Mouse (Mus musculus): ENCODE data around the gene Cacna1c. TPM values are rescaled to one million over a fixed set of nuclear protein-coding genes. Genes with fewer than 3 reads are reported as not detected.
A peak's percentile ranks its signal among the peaks of the same experiment; 100 is the strongest.

The Cacna1c gene
- polyA plus RNA-seq (2016; fragmentation: Nextera tagmentation; extraction: Ambion mirVana): 2.7 and 2.8 TPM in 2 replicates

DNA sequence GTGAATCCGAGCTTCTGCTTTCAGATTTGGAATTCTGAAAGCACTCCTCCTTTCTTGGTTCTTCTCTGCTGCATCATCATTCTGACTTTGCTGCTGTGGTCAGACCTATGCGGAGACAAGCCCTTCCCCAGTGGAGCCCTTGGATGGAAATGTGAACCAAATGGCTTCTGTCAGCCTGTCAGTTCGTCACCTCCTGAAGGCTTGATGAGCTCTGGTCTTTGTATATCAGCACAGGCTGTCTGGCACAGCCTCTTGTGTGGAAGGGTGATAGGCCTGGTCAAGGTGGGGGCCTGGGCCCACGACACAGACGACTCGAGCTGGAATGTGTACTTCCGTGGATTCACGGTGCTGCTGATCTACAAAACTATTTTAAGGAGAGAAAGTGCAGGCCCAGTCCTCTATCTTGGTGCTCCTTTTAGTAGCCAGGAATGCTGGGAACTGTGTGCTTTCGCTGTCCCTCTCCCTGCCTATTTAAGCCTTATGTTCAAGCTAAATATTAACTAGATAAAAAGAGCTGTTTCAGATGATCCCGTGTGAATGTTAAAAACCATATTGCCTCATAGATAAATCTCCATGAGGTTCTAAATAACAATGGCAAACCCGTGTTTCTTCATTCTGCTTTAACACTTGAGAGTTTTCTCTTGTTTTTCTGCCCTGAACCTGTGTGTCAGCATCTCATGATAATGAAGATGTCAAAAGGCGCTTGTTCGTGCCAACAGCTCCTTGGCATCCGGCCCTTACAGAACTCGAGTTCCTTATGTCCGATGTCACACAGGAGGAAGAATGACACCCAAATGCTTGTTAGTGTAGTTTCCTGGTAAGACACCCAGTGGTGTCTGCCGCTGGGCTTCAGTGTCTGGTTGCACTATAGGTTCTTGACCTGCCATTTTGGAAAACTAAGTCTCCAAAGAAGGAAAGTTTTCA lies at the start of gene Cacna1c:
Gene Cacna1c (minus strand): TSS at position 37 of the 924 bp plus-strand sequence.
- H3K27me3 ChIP-seq (ENCODE audit: insufficient read depth, poor library complexity, severe bottlenecking): no peaks in the 10 kb centered on the region
- WGBS: 85% methylated on average over 17 of the region's 17 CpGs
- H3K4me1 ChIP-seq (replicated peaks): peaks cover 17% of the 10 kb centered on the region
- no peaks in the 10 kb centered on the region for H3K9me3 ChIP-seq
- H3K27ac ChIP-seq: no peak within 1 kb of the TSS
- no peak for DNase-seq (ENCODE audit: low spot score)
- H3K36me3 ChIP-seq: peaks cover 44% of the 10 kb centered on the region
- no peak within 1 kb of the TSS for H3K4me3 ChIP-seq

DNA sequence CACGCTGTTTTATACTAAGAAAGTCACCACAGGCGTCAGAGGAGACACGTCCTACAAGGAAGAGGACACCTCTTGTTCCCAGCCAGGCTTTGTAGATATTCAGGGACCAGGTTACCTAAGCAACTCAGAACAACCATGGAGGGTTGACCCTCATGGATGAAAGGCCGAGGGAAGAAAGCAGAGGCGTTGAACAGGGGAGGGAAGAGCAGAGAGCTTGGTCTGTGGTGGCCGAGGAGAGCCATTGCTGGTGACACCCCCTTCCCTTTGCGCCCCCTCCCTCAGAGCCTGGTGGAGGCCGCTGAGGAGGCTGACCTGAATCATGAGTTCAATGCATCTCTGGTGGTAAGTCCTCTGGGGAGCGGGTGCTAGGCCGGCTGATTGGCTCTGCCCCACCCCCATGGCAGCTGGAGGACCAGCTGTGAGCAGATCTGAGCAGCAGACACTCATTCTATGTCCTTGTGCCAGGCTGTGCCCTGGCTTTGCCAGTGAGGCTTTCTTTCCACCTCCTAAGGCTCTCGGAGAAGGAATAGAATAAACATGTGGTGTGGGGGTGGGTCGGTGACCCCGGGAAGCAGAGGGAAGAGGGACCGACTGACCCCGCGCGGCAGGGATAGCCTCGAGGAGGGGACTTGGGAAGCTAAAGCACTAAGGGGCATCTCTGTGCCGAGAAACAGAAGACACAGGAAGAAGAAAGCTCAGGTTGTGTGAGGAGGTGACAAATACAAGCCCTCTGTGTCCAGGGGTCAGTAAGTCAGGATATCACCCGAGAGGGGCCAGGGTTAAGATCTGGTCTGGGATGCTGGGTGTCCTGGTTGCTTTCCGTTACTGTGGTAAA lies 44.9 kb upstream of the Cacna1c start:
- WGBS: 57% methylated on average over 21 of the region's 21 CpGs

DNA sequence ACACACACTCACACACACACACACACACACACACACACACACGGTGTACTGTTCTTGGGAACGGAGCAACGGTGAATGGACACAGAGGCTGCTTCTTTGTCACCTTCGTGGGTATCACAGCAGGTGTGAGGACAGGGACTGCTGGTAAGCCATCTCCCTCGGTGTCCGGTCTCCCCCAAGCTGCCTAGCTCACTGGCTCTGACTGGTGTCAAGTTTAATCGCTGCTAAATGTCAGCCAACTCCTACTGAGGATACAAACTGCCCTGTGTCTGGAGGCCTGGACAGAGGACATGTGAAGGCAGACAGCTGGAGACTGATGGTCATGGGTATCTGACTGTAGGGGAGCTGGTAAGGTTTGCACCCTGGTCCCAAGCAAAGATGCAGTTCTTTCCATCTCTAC lies 44.0 kb upstream of the Cacna1c start:
- Histone ChIP-seq H3K36me3 (no peaks in the 10 kb centered on the region), H3K27ac (no peak overlapping the region), H3K4me1 (replicated peaks) (peaks cover 44% of the 10 kb centered on the region), H3K27me3 (ENCODE audit: insufficient read depth, poor library complexity, severe bottlenecking) (no peaks in the 10 kb centered on the region), H3K9me3 (no peaks in the 10 kb centered on the region), H3K4me3 (no peak overlapping the region)
- 81% methylated on average over 7 of the region's 7 CpGs for WGBS
- DNase-seq (ENCODE audit: low spot score): no peak

More for the DNA sequence above, 44.9 kb upstream of the Cacna1c start:
- H3K9me3 ChIP-seq: peaks cover 5% of the 10 kb centered on the region
- no peaks in the 10 kb centered on the region for H3K36me3 ChIP-seq
- H3K27ac ChIP-seq: peak overlapping the region; percentile 35; the same call in 1 of the 2 replicates
- no peak for DNase-seq (ENCODE audit: low spot score)
- peaks cover 43% of the 10 kb centered on the region for H3K4me1 ChIP-seq (replicated peaks)
- no peak overlapping the region for H3K4me3 ChIP-seq
- H3K27me3 ChIP-seq (ENCODE audit: insufficient read depth, poor library complexity, severe bottlenecking): no peaks in the 10 kb centered on the region

DNA sequence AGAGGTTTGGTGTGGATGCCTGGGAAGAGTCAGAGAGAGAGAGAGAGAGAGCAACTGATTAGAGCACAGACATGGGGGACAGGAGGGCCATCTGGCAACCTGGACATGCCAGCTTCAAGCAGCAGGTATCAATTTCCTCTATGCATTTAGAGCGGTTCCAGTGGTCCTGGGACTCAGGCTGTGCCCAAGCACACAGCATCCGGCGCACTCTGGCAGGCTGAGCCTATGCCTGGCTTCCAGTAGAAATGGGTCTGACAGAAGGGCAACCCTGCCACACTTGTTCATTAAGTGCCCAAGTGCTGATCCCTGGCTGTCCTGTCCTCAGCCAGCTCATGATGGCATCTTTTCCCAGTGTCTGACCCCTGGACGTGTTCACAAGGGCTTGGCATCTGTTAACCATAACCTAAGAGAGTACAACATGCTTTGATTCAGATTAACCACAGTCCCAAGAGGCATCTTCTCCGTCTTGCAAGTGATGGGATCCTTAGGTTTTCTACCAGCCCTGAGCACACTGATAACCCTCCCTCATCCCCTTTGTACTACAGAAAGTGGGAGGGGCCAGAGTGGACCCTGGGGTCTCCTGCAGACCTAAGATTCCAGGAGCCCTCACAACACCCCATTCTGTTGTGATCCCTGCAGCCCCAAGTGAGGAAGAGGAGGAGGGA lies 43.3 kb upstream of the Cacna1c start:
- Histone ChIP-seq H3K27ac (no peak overlapping the region), H3K4me1 (replicated peaks) (peaks cover 44% of the 10 kb centered on the region), H3K4me3 (no peak overlapping the region), H3K36me3 (no peaks in the 10 kb centered on the region), H3K9me3 (no peaks in the 10 kb centered on the region), H3K27me3 (ENCODE audit: insufficient read depth, poor library complexity, severe bottlenecking) (no peaks in the 10 kb centered on the region)
- 82% methylated on average over 5 of the region's 5 CpGs for WGBS
- DNase-seq (ENCODE audit: low spot score): no peak

DNA sequence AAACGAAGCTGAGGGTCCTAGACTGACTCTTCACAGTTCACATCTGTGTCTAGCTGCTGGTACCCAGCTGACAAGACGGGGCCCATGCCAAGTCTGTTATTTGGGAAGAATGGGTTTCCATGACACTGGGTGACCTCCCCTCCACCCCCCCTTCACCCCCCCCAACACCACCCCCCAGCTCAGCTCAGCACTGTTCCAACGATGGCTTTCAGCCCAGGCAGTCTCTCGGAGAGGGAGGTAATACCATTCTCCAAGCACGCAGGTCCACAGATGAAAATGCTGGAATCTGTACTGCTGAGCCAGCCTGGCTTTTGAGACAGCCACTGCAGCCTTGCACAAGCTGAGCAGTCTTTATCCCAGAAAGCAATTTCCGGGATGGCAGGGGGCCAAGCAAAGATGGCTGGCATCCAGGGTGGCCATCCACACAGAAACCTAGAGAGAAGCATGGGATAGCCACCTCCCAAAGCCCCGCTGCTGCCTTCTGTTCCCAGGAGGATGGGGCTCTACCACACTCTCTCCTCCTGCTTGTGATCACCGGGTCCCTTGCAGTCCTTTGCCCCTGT lies 41.3 kb upstream of the Cacna1c start:
- no peak overlapping the region for H3K27ac ChIP-seq
- peaks cover 44% of the 10 kb centered on the region for H3K4me1 ChIP-seq (replicated peaks)
- no peaks in the 10 kb centered on the region for H3K9me3 ChIP-seq
- 68% methylated on average over 8 of the region's 8 CpGs for WGBS
- H3K4me3 ChIP-seq: no peak overlapping the region
- H3K27me3 ChIP-seq (ENCODE audit: insufficient read depth, poor library complexity, severe bottlenecking): no peaks in the 10 kb centered on the region
- no peak for DNase-seq (ENCODE audit: low spot score)
- H3K36me3 ChIP-seq: no peaks in the 10 kb centered on the region

DNA sequence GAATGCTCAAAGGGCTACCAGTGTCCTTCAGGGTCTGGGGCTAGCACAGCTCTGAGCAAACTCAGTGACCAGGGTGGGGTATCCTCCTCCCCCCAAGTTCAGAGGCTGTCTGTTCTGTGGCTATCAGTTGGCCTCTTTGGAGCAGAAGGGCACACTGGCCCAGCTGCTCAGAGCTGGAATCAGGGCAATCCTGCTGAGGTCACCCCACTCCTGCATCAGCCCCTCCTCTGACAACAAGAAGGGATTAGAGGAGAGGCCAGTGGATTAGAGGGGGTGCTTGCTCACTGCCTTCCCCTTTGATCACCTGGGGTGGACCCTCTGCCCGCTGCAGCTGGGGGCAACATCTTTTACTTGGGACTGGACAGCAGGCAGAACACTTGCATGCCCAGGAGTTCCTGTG lies 40.0 kb upstream of the Cacna1c start, which contains the start of gene Cacna2d4:
Gene Cacna2d4 (plus strand): TSS at position 286 of the 400 bp plus-strand sequence.
- no peak for DNase-seq (ENCODE audit: low spot score)
- H3K9me3 ChIP-seq: no peaks in the 10 kb centered on the region
- no peak within 1 kb of the TSS for H3K4me3 ChIP-seq
- WGBS: 48% methylated on average over 1 of the region's 1 CpGs
- H3K36me3 ChIP-seq: no peaks in the 10 kb centered on the region
- H3K27me3 ChIP-seq (ENCODE audit: insufficient read depth, poor library complexity, severe bottlenecking): no peaks in the 10 kb centered on the region
- H3K4me1 ChIP-seq (replicated peaks): peaks cover 35% of the 10 kb centered on the region
- 0 out of 2 replicates have a peak within 1 kb of the TSS, but pooled peaks have one; percentile 23 for H3K27ac ChIP-seq

DNA sequence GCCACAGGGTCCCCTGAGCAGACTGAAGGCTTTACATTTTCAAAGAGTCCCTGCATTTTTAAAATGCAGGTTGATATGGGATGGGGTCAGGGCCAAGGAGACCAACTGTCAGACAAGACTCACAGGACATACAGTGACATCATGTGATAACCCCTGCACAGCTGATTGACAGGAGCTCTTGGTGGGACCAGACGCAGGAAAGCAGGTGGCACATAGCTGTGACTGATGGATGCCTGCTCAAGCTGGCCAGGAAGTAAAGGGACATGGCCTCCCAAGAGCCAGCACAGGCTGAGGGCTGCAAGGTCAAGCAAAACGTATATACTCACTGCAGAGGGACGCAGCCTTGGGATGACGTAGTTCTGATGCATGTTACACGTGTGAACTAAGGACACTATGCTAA lies 39.2 kb upstream of the Cacna1c start:
- no peak for DNase-seq (ENCODE audit: low spot score)
- Histone ChIP-seq H3K27ac (no peak overlapping the region), H3K4me3 (no peak overlapping the region), H3K9me3 (no peaks in the 10 kb centered on the region), H3K36me3 (no peaks in the 10 kb centered on the region), H3K4me1 (replicated peaks) (peaks cover 27% of the 10 kb centered on the region), H3K27me3 (ENCODE audit: insufficient read depth, poor library complexity, severe bottlenecking) (no peaks in the 10 kb centered on the region)
- 79% methylated on average over 5 of the region's 5 CpGs for WGBS

DNA sequence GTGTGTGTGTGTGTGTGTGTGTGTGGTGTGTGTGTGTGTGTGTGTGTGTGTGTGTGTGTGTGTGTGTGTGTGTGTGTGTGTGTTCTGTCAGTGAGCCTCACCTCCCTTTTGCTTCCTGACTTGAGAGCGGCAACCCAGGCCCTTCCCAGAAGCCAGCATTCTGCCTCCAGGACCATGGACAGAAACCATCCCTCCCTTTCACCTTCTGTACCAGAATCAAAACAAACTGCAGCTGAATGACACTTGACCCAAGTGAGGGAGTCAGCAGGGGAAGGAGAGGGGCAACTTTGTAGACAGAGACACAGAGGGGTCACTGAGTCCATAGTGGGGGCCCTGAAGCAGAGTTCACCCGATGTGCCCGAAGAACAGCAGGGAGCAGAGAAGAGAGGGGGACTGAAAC lies 36.8 kb upstream of the Cacna1c start:
- peak; percentile 42 for DNase-seq (ENCODE audit: low spot score)
- H3K4me1 ChIP-seq (replicated peaks): peaks cover 20% of the 10 kb centered on the region
- H3K27ac ChIP-seq: no peak overlapping the region
- H3K4me3 ChIP-seq: no peak overlapping the region
- H3K27me3 ChIP-seq (ENCODE audit: insufficient read depth, poor library complexity, severe bottlenecking): no peaks in the 10 kb centered on the region
- no peaks in the 10 kb centered on the region for H3K36me3 ChIP-seq
- WGBS: 45% methylated on average over 3 of the region's 3 CpGs
- no peaks in the 10 kb centered on the region for H3K9me3 ChIP-seq

DNA sequence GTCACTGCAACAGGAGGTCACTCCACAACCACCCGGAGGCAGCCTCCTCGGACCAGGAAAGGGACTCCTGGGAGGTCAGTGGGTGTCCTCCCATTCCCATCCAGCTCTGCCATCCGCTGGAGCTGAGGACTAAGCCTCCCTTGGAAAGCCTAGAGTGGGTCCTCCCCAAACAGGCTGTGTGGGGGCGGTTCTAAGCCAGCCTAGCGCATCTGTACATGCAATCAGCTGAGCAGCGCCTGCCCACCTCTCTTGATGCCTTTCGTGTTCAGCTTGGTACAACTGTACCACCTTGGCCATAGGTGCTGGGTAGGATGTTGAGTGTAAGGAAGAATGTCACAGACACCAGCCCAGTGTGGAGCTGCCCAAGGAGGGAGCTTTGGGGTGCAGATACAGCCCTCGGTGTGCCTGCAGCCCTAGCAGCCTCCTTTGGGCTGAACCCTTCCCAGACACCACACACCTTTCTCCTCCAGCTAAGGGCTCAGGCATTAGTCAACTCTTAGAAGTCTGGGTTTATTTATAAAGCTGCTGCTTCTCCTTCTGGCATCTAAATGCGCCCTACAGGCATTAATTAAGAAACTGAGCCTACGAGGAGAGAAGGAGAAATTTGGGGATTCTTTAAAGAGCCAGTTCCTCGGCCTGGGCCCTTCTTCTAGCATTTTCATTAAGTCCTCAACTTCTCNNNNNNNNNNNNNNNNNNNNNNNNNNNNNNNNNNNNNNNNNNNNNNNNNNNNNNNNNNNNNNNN lies 32.8 kb upstream of the Cacna1c start:
- H3K9me3 ChIP-seq: no peaks in the 10 kb centered on the region
- DNase-seq (ENCODE audit: low spot score): no peak
- no peaks in the 10 kb centered on the region; the same call in 1 of the 2 replicates for H3K4me1 ChIP-seq (replicated peaks)
- H3K27me3 ChIP-seq (ENCODE audit: insufficient read depth, poor library complexity, severe bottlenecking): no peaks in the 10 kb centered on the region
- H3K36me3 ChIP-seq: no peaks in the 10 kb centered on the region
- no peak overlapping the region for H3K27ac ChIP-seq
- H3K4me3 ChIP-seq: no peak overlapping the region
- WGBS: 80% methylated on average over 11 of the region's 11 CpGs

DNA sequence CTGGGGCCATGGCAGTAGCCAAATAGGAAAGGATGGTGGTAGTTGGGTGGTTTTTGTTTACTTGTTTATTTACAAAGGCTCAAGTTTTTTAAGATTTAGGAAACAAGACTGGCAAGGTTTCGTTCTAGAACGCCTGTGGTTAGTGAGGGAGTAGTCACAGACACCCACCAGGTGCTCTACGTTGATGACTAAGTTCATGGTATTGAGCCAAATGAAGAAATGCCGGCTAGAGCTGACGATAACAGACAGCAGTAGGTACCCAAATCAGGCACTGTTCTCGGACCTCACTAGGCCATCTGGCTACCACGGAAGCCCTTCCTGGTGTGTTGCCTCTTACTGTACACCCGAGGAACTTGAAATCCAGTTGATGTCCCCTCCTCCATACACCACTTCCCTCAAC lies 30.8 kb upstream of the Cacna1c start:
- Histone ChIP-seq H3K36me3 (peaks cover 5% of the 10 kb centered on the region), H3K4me3 (no peak overlapping the region), H3K27me3 (ENCODE audit: insufficient read depth, poor library complexity, severe bottlenecking) (no peaks in the 10 kb centered on the region), H3K9me3 (no peaks in the 10 kb centered on the region), H3K27ac (no peak overlapping the region), H3K4me1 (replicated peaks) (no peaks in the 10 kb centered on the region; the same call in 1 of the 2 replicates)
- DNase-seq (ENCODE audit: low spot score): no peak
- 90% methylated on average over 8 of the region's 8 CpGs for WGBS

DNA sequence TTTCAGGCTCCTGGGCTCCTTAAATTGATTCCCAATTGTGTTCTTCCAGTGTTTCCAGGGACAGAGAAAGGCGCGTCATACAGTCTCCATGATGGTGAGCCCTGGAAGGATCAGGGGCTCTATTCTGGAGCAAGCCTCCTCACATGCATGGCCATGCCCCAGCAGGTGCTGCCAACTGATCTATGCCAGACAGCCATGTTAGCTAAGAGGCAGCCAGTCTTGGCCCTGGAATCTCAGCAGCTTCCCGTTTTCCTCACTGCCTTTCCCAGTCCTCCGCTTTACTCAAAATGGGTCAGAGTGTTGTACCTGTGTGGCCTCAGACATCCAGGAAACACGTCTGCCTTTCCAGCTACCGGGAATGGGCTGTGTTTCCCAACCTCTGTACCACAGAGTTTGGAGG lies 29.5 kb upstream of the Cacna1c start:
- no peak for DNase-seq (ENCODE audit: low spot score)
- H3K4me3 ChIP-seq: no peak overlapping the region
- H3K27me3 ChIP-seq (ENCODE audit: insufficient read depth, poor library complexity, severe bottlenecking): no peaks in the 10 kb centered on the region
- no peaks in the 10 kb centered on the region; the same call in 1 of the 2 replicates for H3K4me1 ChIP-seq (replicated peaks)
- peaks cover 16% of the 10 kb centered on the region for H3K36me3 ChIP-seq
- WGBS: 90% methylated on average over 6 of the region's 6 CpGs
- no peaks in the 10 kb centered on the region for H3K9me3 ChIP-seq
- H3K27ac ChIP-seq: no peak overlapping the region
